ENCODE assay signal across 10 mouse cellular contexts in the genomic region with DNA sequence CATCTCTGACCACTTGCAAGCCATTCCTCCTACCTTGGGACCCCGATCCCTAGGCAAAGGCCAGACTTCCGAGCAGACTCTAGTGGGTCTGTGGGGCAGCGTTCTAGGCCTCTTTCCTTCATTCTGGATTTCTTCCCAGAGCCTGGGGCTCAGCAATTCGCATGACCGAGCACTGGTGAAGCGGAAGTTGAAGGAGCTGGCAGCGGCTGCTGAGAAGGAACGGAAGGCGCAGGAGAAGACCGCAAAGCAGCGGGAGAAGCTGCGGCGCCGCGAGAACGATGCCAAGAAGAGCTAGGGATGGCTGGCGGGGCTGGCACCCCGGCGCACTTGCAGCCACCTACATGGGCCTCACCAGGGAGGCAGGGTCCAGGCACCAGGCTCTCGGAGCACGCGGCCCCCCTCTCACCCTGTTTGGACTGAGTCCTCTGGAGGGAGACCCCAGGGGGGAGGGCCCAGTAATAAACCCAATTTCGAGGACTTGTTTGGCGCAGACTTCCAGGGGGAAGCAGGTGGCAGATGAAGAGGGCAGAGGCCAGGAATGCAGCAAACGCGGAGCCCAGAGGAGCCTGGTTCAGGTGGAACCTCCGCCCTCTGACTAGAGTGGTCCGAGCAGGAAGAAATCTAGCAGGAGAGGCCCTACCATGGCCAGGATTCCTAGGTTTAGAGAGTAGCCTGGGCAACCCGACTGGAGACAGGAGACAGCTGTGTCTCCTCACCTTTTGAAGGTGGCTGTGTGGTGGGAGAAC. TPM values are rescaled to one million over a fixed set of nuclear protein-coding genes. Genes with fewer than 3 reads are reported as not detected.
DNase-seq lines count a peak whose midpoint lies in the region; ATAC-seq lines count a peak whose summit lies in the region.
"Had no signal": no experiment of that assay in that cellular context is flagged by ENCODE, and none has a peak within 500 bp of the region (broad histone marks: within the 10 kb centered on the region; RNA-seq: fewer than 3 reads in every experiment).

No protein-coding gene starts in this region.

- H3K36me3 ChIP-seq in lung, embryonic 15.5 days = peaks cover 44% of the 10 kb centered on the region
- peaks cover 61% of the 10 kb centered on the region for H3K36me3 ChIP-seq in forebrain, embryonic 15.5 days

- H3K9ac ChIP-seq in lung, embryonic 15.5 days = no peak overlapping the region
- H3K9ac ChIP-seq in forebrain, embryonic 15.5 days (replicated peaks) = no peak overlapping the region; the same call in 1 of the 2 replicates
- H3K9ac ChIP-seq: limb, embryonic 15.5 days had no signal

- H3K27me3 ChIP-seq in lung, embryonic 15.5 days = no peaks in the 10 kb centered on the region
- H3K27me3 ChIP-seq in forebrain, embryonic 15.5 days = no peaks in the 10 kb centered on the region
- H3K27me3 ChIP-seq: limb, embryonic 15.5 days; Patski had no signal

- peak overlapping the region; percentile 71 for H3K27ac ChIP-seq in lung, embryonic 15.5 days
- peak overlapping the region; percentile 72 for H3K27ac ChIP-seq in forebrain, embryonic 15.5 days (replicated peaks)
- H3K27ac ChIP-seq: limb, embryonic 15.5 days had no signal

- intact Hi-C loops in left cerebral cortex, postnatal 14 days (cut with DNase I) = no loop called here

- H3K4me1 ChIP-seq in lung, embryonic 15.5 days = 0 out of 2 replicates have a peak, but pooled peaks cover 14% of the 10 kb centered on the region
- peaks cover 20% of the 10 kb centered on the region for H3K4me1 ChIP-seq in forebrain, embryonic 15.5 days

- no peak overlapping the region for H3K4me2 ChIP-seq in lung, embryonic 15.5 days
- H3K4me2 ChIP-seq in forebrain, embryonic 15.5 days (replicated peaks) = no peak overlapping the region
- H3K4me2 ChIP-seq: limb, embryonic 15.5 days had no signal

- DNase-seq in lung, postnatal 25 days (ENCODE audit: low spot score) = no peak
- peak; percentile 90 to 91 for DNase-seq in cerebellum, adult 18-20 months
- peak; percentile 60 to 66 for DNase-seq in left cerebral cortex, postnatal 14 days (ENCODE audit: low spot score in 2 of 2)
- DNase-seq in adrenal gland, postnatal 14 days = no peak
- DNase-seq in urinary bladder, postnatal 10 days (ENCODE audit: low spot score) = no peak
- DNase-seq in adrenal gland, adult 8-10 months = no peak

- no peaks in the 10 kb centered on the region for H3K9me3 ChIP-seq in lung, embryonic 15.5 days
- no peaks in the 10 kb centered on the region for H3K9me3 ChIP-seq in forebrain, embryonic 15.5 days
- H3K9me3 ChIP-seq: limb, embryonic 15.5 days had no signal

- ATAC-seq in lung, embryonic 15.5 days (ENCODE audit: borderline replicate concordance, extremely low read depth, low FRiP score, low TSS enrichment) = no peak
- ATAC-seq in forebrain, embryonic 15.5 days (replicated peaks) = peak; percentile 36
- ATAC-seq: Patski had no signal

- H3K4me3 ChIP-seq in lung, embryonic 15.5 days = no peak overlapping the region
- H3K4me3 ChIP-seq in forebrain, embryonic 15.5 days = no peak overlapping the region
- H3K4me3 ChIP-seq: limb, embryonic 15.5 days had no signal

- WGBS in lung, embryonic 15.5 days = 63% methylated on average over 29 of the region's 29 CpGs
- 37% methylated on average over 29 of the region's 29 CpGs for WGBS in forebrain, embryonic 15.5 days

RNA-seq across cellular contexts. Expression of gene Samd14, which starts 14.9 kb away (rescaled TPM):
- polyA plus RNA-seq in lung, embryonic 15.5 days (2015; fragmentation: Nextera tagmentation; extraction: Ambion mirVana) = 17.1 and 17.4 TPM in 2 replicates
- polyA plus RNA-seq in forebrain, embryonic 15.5 days (2015; fragmentation: Nextera tagmentation; extraction: Ambion mirVana) = 120 and 123 TPM in 2 replicates
- total RNA-seq in left cerebral cortex, postnatal 14 days (2021) = 10 to 100 TPM; 48.5 to 52.2 TPM
- 5.4 and 7.3 TPM in 2 replicates for total RNA-seq in adrenal gland, postnatal 14 days (2021)
- 1 to 10 TPM; 3.9 to 9.1 (median 5.6) TPM for total RNA-seq in adrenal gland, adult 8-10 months (2022)

RNA-seq across cellular contexts. Expression of gene Pdk2, which starts 16.5 kb away (rescaled TPM):
- 27.8 and 30.9 TPM in 2 replicates for polyA plus RNA-seq in lung, embryonic 15.5 days (2015; fragmentation: Nextera tagmentation; extraction: Ambion mirVana)
- 26.4 and 27.3 TPM in 2 replicates for polyA plus RNA-seq in forebrain, embryonic 15.5 days (2015; fragmentation: Nextera tagmentation; extraction: Ambion mirVana)
- total RNA-seq in left cerebral cortex, postnatal 14 days (2021) = 10 to 100 TPM; 69.2 to 75.4 TPM
- 147 and 156 TPM in 2 replicates for total RNA-seq in adrenal gland, postnatal 14 days (2021)
- total RNA-seq in adrenal gland, adult 8-10 months (2022) = 10 to 100 TPM; 60.9 to 90.5 (median 76.0) TPM

RNA-seq across cellular contexts. Expression of gene Ppp1r9b, which starts 33.8 kb away (rescaled TPM):
- polyA plus RNA-seq in lung, embryonic 15.5 days (2015; fragmentation: Nextera tagmentation; extraction: Ambion mirVana) = 8.8 and 9.3 TPM in 2 replicates
- polyA plus RNA-seq in forebrain, embryonic 15.5 days (2015; fragmentation: Nextera tagmentation; extraction: Ambion mirVana) = 23.0 and 23.9 TPM in 2 replicates
- 100 to 1,000 TPM; 505 to 506 TPM for total RNA-seq in left cerebral cortex, postnatal 14 days (2021)
- 101 and 109 TPM in 2 replicates for total RNA-seq in adrenal gland, postnatal 14 days (2021)
- total RNA-seq in adrenal gland, adult 8-10 months (2022) = 100 to 1,000 TPM; 116 to 149 (median 131) TPM

RNA-seq across cellular contexts. Expression of gene Sgca, which starts 48.5 kb away (rescaled TPM):
- polyA plus RNA-seq in lung, embryonic 15.5 days (2015; fragmentation: Nextera tagmentation; extraction: Ambion mirVana) = 0.69 and 0.96 TPM in 2 replicates
- polyA plus RNA-seq in forebrain, embryonic 15.5 days (2015; fragmentation: Nextera tagmentation; extraction: Ambion mirVana) = not detected in 2 replicates
- total RNA-seq in left cerebral cortex, postnatal 14 days (2021) = under 1 TPM; 0.55 to 0.68 TPM
- 0.26 TPM in 1 of 2 replicates, not detected in the other for total RNA-seq in adrenal gland, postnatal 14 days (2021)
- total RNA-seq in adrenal gland, adult 8-10 months (2022) = not detected

RNA-seq across cellular contexts. Expression of gene Itga3, which starts 52.0 kb away (rescaled TPM):
- polyA plus RNA-seq in lung, embryonic 15.5 days (2015; fragmentation: Nextera tagmentation; extraction: Ambion mirVana) = 27.0 and 27.3 TPM in 2 replicates
- 5.9 and 6.9 TPM in 2 replicates for polyA plus RNA-seq in forebrain, embryonic 15.5 days (2015; fragmentation: Nextera tagmentation; extraction: Ambion mirVana)
- total RNA-seq in left cerebral cortex, postnatal 14 days (2021) = 10 to 100 TPM; 12.2 to 15.5 TPM
- 33.9 and 36.1 TPM in 2 replicates for total RNA-seq in adrenal gland, postnatal 14 days (2021)
- 10 to 100 TPM; 40.8 to 74.6 (median 49.9) TPM for total RNA-seq in adrenal gland, adult 8-10 months (2022)

Comparison
In these comparisons a context has a peak if more than half of its experiments do, and no peak if none do; other contexts are left out.
1. DNase-seq: peak in cerebellum, adult 18-20 months (2 of 2) and left cerebral cortex, postnatal 14 days (2 of 2); none in lung, postnatal 25 days (single experiment), adrenal gland, postnatal 14 days (single experiment), urinary bladder, postnatal 10 days (single experiment) and adrenal gland, adult 8-10 months (single experiment).